Mouse (Mus musculus) liver, embryonic 12.5 days (tissue): ENCODE measurements around the gene Mtr. TPM values are rescaled to one million over a fixed set of nuclear protein-coding genes. Genes with fewer than 3 reads are reported as not detected.
"Not testable (repeated sequence)": the region's sequence is repeated elsewhere in the genome, so short reads cannot be mapped to it uniquely, and the experiment has no call there.

Experiments
- ATAC-seq: fragments of 200-750 bp; cut with Nextera tagmentation; 2 replicates; pipeline ENCODE4 v1.8.0; 2017; ENCODE audit warnings: moderate number of reproducible peaks, mild to moderate bottlenecking, moderate library complexity
- H3K27ac ChIP-seq: fragments of 300-500 bp; sonication (generic); 2 replicates; pipeline ENCODE4 v1.5.1; 2016; ENCODE audit warnings: mild to moderate bottlenecking
- H3K27me3 ChIP-seq: fragments of 300-500 bp; sonication (generic); replicated peaks from 2 replicates; pipeline ENCODE4 v1.6.1; 2016; ENCODE audit warnings: mild to moderate bottlenecking, moderate library complexity
- H3K36me3 ChIP-seq: fragments of 300-500 bp; sonication (generic); 2 replicates; pipeline ENCODE4 v1.6.1; 2016; ENCODE audit warnings: mild to moderate bottlenecking, moderate library complexity
- H3K4me1 ChIP-seq: fragments of 300-500 bp; sonication (generic); 2 replicates; pipeline ENCODE4 v1.6.1; 2016
- H3K4me2 ChIP-seq: fragments of 300-500 bp; sonication (generic); 2 replicates; pipeline ENCODE4 v1.6.1; 2016; ENCODE audit warnings: mild to moderate bottlenecking, moderate library complexity
- H3K4me3 ChIP-seq: fragments of 300-500 bp; sonication (generic); 2 replicates; pipeline ENCODE4 v1.5.1; 2016; ENCODE audit warnings: mild to moderate bottlenecking, moderate library complexity
- H3K9ac ChIP-seq: fragments of 300-500 bp; sonication (generic); 2 replicates; pipeline ENCODE4 v1.6.1; 2016; ENCODE audit warnings: mild to moderate bottlenecking, moderate library complexity
- H3K9me3 ChIP-seq: fragments of 300-500 bp; sonication (generic); replicated peaks from 2 replicates; pipeline ENCODE4 v1.6.1; 2016; ENCODE audit warnings: mild to moderate bottlenecking, moderate library complexity
- WGBS: fragments of 180-500 bp; shearing (Covaris S2); methylation state at CpG from one replicate; pipeline ENCODE4 v1.1.7; 2016; ENCODE audit not compliant: insufficient replicate concordance; 5-methylcytosine and 5-hydroxymethylcytosine counted together
- polyA plus RNA-seq: library from polyadenylated mRNA; unstranded; fragments of >200 nt; fragmentation: Nextera tagmentation; extraction: Ambion mirVana; gene quantifications from 2 replicates; pipeline ENCODE4 v1.2.1, GENCODE M21; 2016

The Mtr gene
- polyA plus RNA-seq, 1 experiment from 2014 or later, result 16.6 TPM

- no peak overlapping the region for H3K4me2 ChIP-seq
- no peaks in the 10 kb centered on the region for H3K4me1 ChIP-seq
- no peak overlapping the region for H3K9ac ChIP-seq
- H3K36me3 ChIP-seq, result no peaks in the 10 kb centered on the region
- 73% methylated on average over 2 of the region's 2 CpGs for WGBS
- H3K27ac ChIP-seq, result no peak overlapping the region
- no peak overlapping the region for H3K4me3 ChIP-seq
- ATAC-seq, result no peak
- H3K27me3 ChIP-seq, result no peaks in the 10 kb centered on the region
- H3K9me3 ChIP-seq, result no peaks in the 10 kb centered on the region
These were observed 111.5 kb downstream of the Mtr start for GRCm38 (mm10) chr13:12146402-12146801.

GRCm38 (mm10) chr13:12143347-12143746 is 114.6 kb downstream of the Mtr start:
- H3K36me3 ChIP-seq, result no peaks in the 10 kb centered on the region
- no peak overlapping the region for H3K4me3 ChIP-seq
- no peaks in the 10 kb centered on the region for H3K27me3 ChIP-seq
- H3K4me2 ChIP-seq, result no peak overlapping the region
- H3K9me3 ChIP-seq, result no peaks in the 10 kb centered on the region
- ATAC-seq, result no peak
- WGBS, result 73% methylated on average over 5 of the region's 5 CpGs
- no peak overlapping the region for H3K9ac ChIP-seq
- no peak overlapping the region for H3K27ac ChIP-seq
- H3K4me1 ChIP-seq, result no peaks in the 10 kb centered on the region

- 83% methylated on average over 10 of the region's 10 CpGs for WGBS
- not testable (repeated sequence) for H3K4me2 ChIP-seq, H3K36me3 ChIP-seq, H3K27ac ChIP-seq, H3K9ac ChIP-seq, H3K27me3 ChIP-seq, H3K4me3 ChIP-seq, H3K9me3 ChIP-seq, ATAC-seq
- peaks cover 27% of the 10 kb centered on the region for H3K4me1 ChIP-seq
These were observed 121.5 kb downstream of the Mtr start for GRCm38 (mm10) chr13:12136461-12136860.

- Histone ChIP-seq H3K4me2 (0 out of 2 replicates have a peak overlapping the region, but pooled peaks have one; percentile 59), H3K27me3 (no peaks in the 10 kb centered on the region), H3K9ac (no peak overlapping the region), H3K9me3 (no peaks in the 10 kb centered on the region), H3K4me1 (peaks cover 45% of the 10 kb centered on the region), H3K27ac (peak overlapping the region; percentile 84; the same call in 1 of the 2 replicates), H3K4me3 (no peak overlapping the region), H3K36me3 (no peaks in the 10 kb centered on the region)
- ATAC-seq, result peak; percentile 42
- 37% methylated on average over 7 of the region's 7 CpGs for whole genome bisulfite sequencing
These were observed 124.4 kb downstream of the Mtr start for GRCm38 (mm10) chr13:12133549-12133948.

Other genes with a start within 250 kb of the Mtr start
- gene Ryr2, start 151.2 kb downstream of the Mtr start, polyA plus RNA-seq, result 0.20 and 0.62 TPM in 2 replicates
- 1.7 and 4.0 TPM in 2 replicates for gene Actn2, start 82.6 kb upstream of the Mtr start, polyA plus RNA-seq
- gene Heatr1, start 136.9 kb upstream of the Mtr start, polyA plus RNA-seq, result 30.3 and 33.1 TPM in 2 replicates
- gene Lgals8, start 206.8 kb upstream of the Mtr start, polyA plus RNA-seq, result 14.8 and 15.8 TPM in 2 replicates